Mouse (Mus musculus) heart, postnatal 0 days (tissue): Measurements from ENCODE around the gene Gm20425. TPM values are rescaled to one million over a fixed set of nuclear protein-coding genes. Genes with fewer than 3 reads are reported as not detected.

Experiments
- ATAC-seq: fragments of 200-750 bp; cut with Nextera tagmentation; 2 replicates; pipeline ENCODE4 v1.8.0; 2017; ENCODE audit warnings: low read depth, moderate number of reproducible peaks, moderate library complexity; ENCODE audit not compliant: insufficient read depth
- DNase-seq: peaks from one replicate; pipeline ENCODE4 v3.0.0-alpha.2; 2016; ENCODE audit warnings: low spot score
- H3K27ac ChIP-seq: fragments of 300-500 bp; sonication (generic); 2 replicates; pipeline ENCODE4 v1.5.1; 2014; ENCODE audit warnings: low read depth, mild to moderate bottlenecking
- H3K27me3 ChIP-seq: fragments of 300-500 bp; sonication (generic); 2 replicates; pipeline ENCODE4 v1.6.1; 2014; ENCODE audit warnings: low read length, mixed read lengths; ENCODE audit not compliant: control insufficient read depth, insufficient read depth
- H3K36me3 ChIP-seq: fragments of 300-500 bp; sonication (generic); replicated peaks from 2 replicates; pipeline ENCODE4 v1.6.1; 2014; ENCODE audit warnings: low read length, mixed read lengths; ENCODE audit not compliant: control insufficient read depth, insufficient read depth
- H3K4me1 ChIP-seq: fragments of 300-500 bp; sonication (generic); 2 replicates; pipeline ENCODE4 v1.6.1; 2014; ENCODE audit warnings: antibody characterized with exemption; ENCODE audit not compliant: control insufficient read depth, insufficient read depth
- H3K4me2 ChIP-seq: fragments of 300-500 bp; sonication (generic); 2 replicates; pipeline ENCODE4 v1.6.1; 2014; ENCODE audit warnings: low read depth, mild to moderate bottlenecking, low read length, moderate library complexity
- H3K4me3 ChIP-seq: fragments of 300-500 bp; sonication (generic); 2 replicates; pipeline ENCODE4 v1.5.1; 2014; ENCODE audit warnings: low read depth, low read length
- H3K9ac ChIP-seq: fragments of 300-500 bp; sonication (generic); replicated peaks from 2 replicates; pipeline ENCODE4 v1.6.1; 2014; ENCODE audit warnings: low read depth, low read length, mixed read lengths
- H3K9me3 ChIP-seq: fragments of 300-500 bp; sonication (generic); replicated peaks from 2 replicates; pipeline ENCODE4 v1.6.1; 2016; ENCODE audit warnings: low read length; ENCODE audit not compliant: control insufficient read depth
- CTCF ChIP-seq: IDR thresholded peaks from 2 replicates; pipeline ENCODE4 v1.5.1; 2016; ENCODE audit warnings: antibody characterized with exemption, control low read depth, low read depth
- EP300 ChIP-seq: IDR thresholded peaks from 2 replicates; pipeline ENCODE4 v1.6.1; 2016; ENCODE audit warnings: antibody characterized with exemption, low read depth
- WGBS: fragments of 180-500 bp; shearing (Covaris S2); extraction: QIAGEN DNeasy Blood & Tissue Kit; methylation state at CpG from one replicate; pipeline ENCODE4 v1.1.7; 2014; 5-methylcytosine and 5-hydroxymethylcytosine counted together
- polyA plus RNA-seq: library from polyadenylated mRNA; unstranded; fragments of >200 nt; fragmentation: Nextera tagmentation; extraction: Ambion mirVana; gene quantifications from 2 replicates; pipeline ENCODE4 v1.2.1, GENCODE M21; 2015
- total RNA-seq: library from RNA; depleted of rRNA; stranded (reverse); fragments of >200 nt; gene quantifications from 2 replicates; pipeline ENCODE4 v1.2.3, GENCODE M21; 2014; ENCODE audit warnings: low replicate concordance

The Gm20425 gene
- total and polyA plus RNA-seq, 2 experiments from 2014 or later = 3.0 to 4.2 TPM

DNA sequence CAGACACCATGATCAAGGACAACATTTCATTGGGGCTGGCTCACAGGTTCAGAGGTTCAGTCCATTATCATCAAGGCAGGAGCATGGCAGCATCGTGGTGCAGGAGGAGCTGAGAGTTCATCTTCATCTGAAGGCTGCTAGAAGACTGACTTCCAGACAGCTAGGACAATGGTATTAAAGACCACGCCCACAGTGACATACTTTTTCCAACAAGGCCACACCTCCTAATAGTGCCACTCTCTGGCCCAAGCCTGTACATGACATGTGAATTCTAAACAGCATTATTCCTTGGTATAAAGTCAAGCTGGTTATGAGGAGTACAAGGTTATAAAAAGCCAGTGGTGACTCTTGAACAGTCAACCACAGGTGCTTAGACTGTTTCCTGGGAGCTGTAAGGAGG, 75.5 kb downstream of the Gm20425 start:
- WGBS = 69% methylated on average over 2 of the region's 2 CpGs
- TF ChIP-seq EP300 = no peak
- no peaks in the 10 kb centered on the region for H3K9me3 ChIP-seq

GRCm38 (mm10) chr9:103153286-103153685, 76.8 kb downstream of the Gm20425 start:
- WGBS = 79% methylated on average over 5 of the region's 5 CpGs
- no peak overlapping the region for H3K27ac ChIP-seq
- H3K4me2 ChIP-seq = no peak overlapping the region
- H3K4me1 ChIP-seq = no peaks in the 10 kb centered on the region
- H3K27me3 ChIP-seq = no peaks in the 10 kb centered on the region
- H3K9me3 ChIP-seq = no peaks in the 10 kb centered on the region
- no peak for ATAC-seq
- TF ChIP-seq CTCF = no peak
- TF ChIP-seq EP300 = no peak
- H3K9ac ChIP-seq = no peak overlapping the region
- no peaks in the 10 kb centered on the region for H3K36me3 ChIP-seq
- no peak overlapping the region for H3K4me3 ChIP-seq
- no peak for DNase-seq

More for the DNA sequence above, 75.5 kb downstream of the Gm20425 start:
- H3K27me3 ChIP-seq = no peaks in the 10 kb centered on the region
- no peak for DNase-seq
- no peak for ATAC-seq
- H3K4me2 ChIP-seq = no peak overlapping the region
- H3K4me1 ChIP-seq = no peaks in the 10 kb centered on the region
- no peak overlapping the region for H3K27ac ChIP-seq
- no peaks in the 10 kb centered on the region for H3K36me3 ChIP-seq
- no peak overlapping the region for H3K9ac ChIP-seq
- H3K4me3 ChIP-seq = no peak overlapping the region

- Histone ChIP-seq H3K27me3 (no peaks in the 10 kb centered on the region), H3K4me2 (no peak overlapping the region), H3K9ac (no peak overlapping the region), H3K4me3 (no peak overlapping the region), H3K36me3 (no peaks in the 10 kb centered on the region), H3K4me1 (no peaks in the 10 kb centered on the region), H3K27ac (no peak overlapping the region), H3K9me3 (no peaks in the 10 kb centered on the region)
- no peak for ATAC-seq
- WGBS = 77% methylated on average over 12 of the region's 12 CpGs
- DNase-seq = no peak
- TF ChIP-seq CTCF (no peak), EP300 (no peak)
These were observed 80.9 kb downstream of the Gm20425 start for GRCm38 (mm10) chr9:103149074-103149799.

GRCm38 (mm10) chr9:103147103-103147502, 83.0 kb downstream of the Gm20425 start:
- Histone ChIP-seq H3K27ac (no peak overlapping the region), H3K36me3 (no peaks in the 10 kb centered on the region), H3K4me1 (no peaks in the 10 kb centered on the region), H3K9ac (no peak overlapping the region), H3K4me3 (no peak overlapping the region), H3K27me3 (no peaks in the 10 kb centered on the region), H3K4me2 (no peak overlapping the region), H3K9me3 (no peaks in the 10 kb centered on the region)
- no peak for ATAC-seq
- DNase-seq = no peak
- WGBS = 53% methylated on average over 13 of the region's 13 CpGs
- no peak for TF ChIP-seq EP300
- TF ChIP-seq CTCF = no peak

DNA sequence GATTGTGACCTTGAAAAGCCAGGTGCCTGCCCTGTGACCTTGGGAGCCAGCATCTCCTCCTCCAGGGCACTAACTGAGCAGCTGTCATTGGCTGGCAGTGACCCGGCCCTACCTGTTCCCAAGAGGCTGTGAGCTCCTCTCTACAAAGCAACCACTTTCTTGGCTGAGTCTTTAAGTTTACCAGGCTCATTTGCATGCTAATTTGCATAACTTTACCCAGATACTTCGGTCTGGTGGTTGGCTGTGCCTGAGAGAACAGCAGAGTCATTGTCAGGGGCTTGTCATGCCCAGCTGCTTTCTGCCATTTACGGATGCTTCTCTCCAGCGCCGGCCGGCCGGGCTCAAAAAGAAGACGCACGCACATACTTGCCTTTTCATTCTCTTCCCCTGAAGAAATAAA, 83.4 kb downstream of the Gm20425 start:
- no peak for TF ChIP-seq CTCF
- TF ChIP-seq EP300 = no peak
- ATAC-seq (no peak), DNase-seq (no peak)
- no peaks in the 10 kb centered on the region for H3K4me1 ChIP-seq
- no peak overlapping the region for H3K4me3 ChIP-seq
- 49% methylated on average over 9 of the region's 9 CpGs for WGBS
- H3K9ac ChIP-seq = no peak overlapping the region
- H3K27me3 ChIP-seq = no peaks in the 10 kb centered on the region
- no peaks in the 10 kb centered on the region for H3K36me3 ChIP-seq
- H3K27ac ChIP-seq = no peak overlapping the region
- no peaks in the 10 kb centered on the region for H3K9me3 ChIP-seq
- no peak overlapping the region for H3K4me2 ChIP-seq

DNA sequence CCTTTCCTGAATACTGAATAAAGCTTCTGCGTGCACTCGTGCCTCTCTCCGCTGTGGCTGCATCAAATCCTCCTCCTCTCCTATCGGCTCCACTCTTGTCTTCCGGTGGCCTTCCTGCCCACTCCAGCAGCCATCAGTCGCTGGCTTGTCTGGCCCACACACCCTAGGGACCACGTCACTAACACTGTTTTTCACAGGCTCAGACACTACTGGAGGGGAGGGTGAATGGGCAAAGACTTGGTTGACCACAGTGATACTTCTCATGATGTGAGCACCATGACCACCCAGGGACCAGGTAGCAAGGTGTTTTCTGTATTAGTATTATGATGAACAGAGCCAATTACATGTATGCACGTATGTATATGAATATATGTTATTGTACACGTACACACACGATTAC, 83.8 kb downstream of the Gm20425 start:
- Histone ChIP-seq H3K36me3 (no peaks in the 10 kb centered on the region), H3K9me3 (no peaks in the 10 kb centered on the region), H3K27me3 (no peaks in the 10 kb centered on the region), H3K4me1 (no peaks in the 10 kb centered on the region), H3K4me2 (no peak overlapping the region), H3K27ac (no peak overlapping the region), H3K4me3 (no peak overlapping the region), H3K9ac (no peak overlapping the region)
- ATAC-seq (no peak), DNase-seq (no peak)
- WGBS = 79% methylated on average over 10 of the region's 10 CpGs
- TF ChIP-seq CTCF (no peak), EP300 (no peak)
